ENCODE assay signal across 33 mouse cellular contexts in genomic region chr1:154635766-154636165, GRCm38 (mm10).
DNase-seq lines count a peak whose midpoint lies in the region; ATAC-seq lines count a peak whose summit lies in the region.
"Had no signal": no experiment of that assay in that cellular context is flagged by ENCODE, and none has a peak within 500 bp of the region (broad histone marks: within the 10 kb centered on the region; RNA-seq: fewer than 3 reads in every experiment).

No protein-coding gene starts in this region.

- H3K36me3 ChIP-seq in intestine, embryonic 15.5 days, result no peaks in the 10 kb centered on the region
- H3K36me3 ChIP-seq: embryonic facial prominence, embryonic 12.5 days; forebrain, embryonic 15.5 days; G1E; heart, embryonic 13.5 days; limb, embryonic 10.5 days; limb, embryonic 15.5 days; liver, embryonic 13.5 days had no signal

- WGBS in intestine, embryonic 15.5 days, result 89% methylated on average over 9 of the region's 9 CpGs

- peak; percentile 39 to 67 for DNase-seq in frontal cortex, adult 2 months (ENCODE audit: extremely low spot score in 1 of 2, low spot score in 1 of 2)
- DNase-seq in frontal cortex, postnatal 10 days (ENCODE audit: low spot score in 2 of 2), result no peak
- DNase-seq in left cerebral cortex, adult 18-20 months (ENCODE audit: low spot score in 2 of 2), result peak; percentile 55 to 66
- DNase-seq in left cerebral cortex, postnatal 4 days, result no peak
- DNase-seq in brain, adult 2 months (ENCODE audit: low read depth, low spot score), result peak; percentile 86
- peak; percentile 27 to 58 for DNase-seq in left cerebral cortex, postnatal 14 days (ENCODE audit: low spot score in 2 of 2)
- no peak for DNase-seq in thymus, postnatal 4 days
- DNase-seq: adrenal gland, adult 8-10 months; cerebellum, adult 8-10 months; cerebellum, postnatal 25 days; gastrocnemius, postnatal 25 days; heart, adult 18-20 months; heart, postnatal 10 days; kidney, adult 11 months; kidney, postnatal 25 days; liver, embryonic 13.5 days; lung, adult 18-20 months; lung, postnatal 4 days; midbrain, embryonic 14.5 days; retina, postnatal 1 day; spleen, adult 18-20 months; thymus, adult 18-20 months; thymus, postnatal 25 days had no signal

- no peak for ATAC-seq in intestine, embryonic 15.5 days
- ATAC-seq: forebrain, embryonic 15.5 days; lung, postnatal 0 days had no signal

- no peak overlapping the region for H3K4me2 ChIP-seq in intestine, embryonic 15.5 days (replicated peaks)
- H3K4me2 ChIP-seq: embryonic facial prominence, embryonic 12.5 days; forebrain, embryonic 15.5 days; heart, embryonic 13.5 days; hindbrain, embryonic 14.5 days; limb, embryonic 15.5 days; liver, embryonic 13.5 days; neural tube, embryonic 15.5 days had no signal

- no peaks in the 10 kb centered on the region for H3K27me3 ChIP-seq in intestine, embryonic 15.5 days (replicated peaks)
- H3K27me3 ChIP-seq: embryonic facial prominence, embryonic 12.5 days; forebrain, embryonic 15.5 days; heart, embryonic 13.5 days; liver, embryonic 13.5 days; neural tube, embryonic 15.5 days had no signal

- no peak overlapping the region for H3K4me3 ChIP-seq in intestine, embryonic 15.5 days (replicated peaks)
- H3K4me3 ChIP-seq: embryonic facial prominence, embryonic 12.5 days; forebrain, embryonic 15.5 days; heart, embryonic 13.5 days; limb, embryonic 10.5 days; limb, embryonic 15.5 days; liver, embryonic 13.5 days; neural tube, embryonic 15.5 days had no signal

- no peak overlapping the region for H3K9ac ChIP-seq in intestine, embryonic 15.5 days
- H3K9ac ChIP-seq: embryonic facial prominence, embryonic 12.5 days; forebrain, embryonic 15.5 days; heart, embryonic 13.5 days; hindbrain, embryonic 14.5 days; limb, embryonic 15.5 days; liver, embryonic 13.5 days; neural tube, embryonic 15.5 days had no signal

- H3K27ac ChIP-seq in intestine, embryonic 15.5 days, result no peak overlapping the region
- H3K27ac ChIP-seq: embryonic facial prominence, embryonic 12.5 days; forebrain, embryonic 15.5 days; heart, embryonic 13.5 days; hindbrain, embryonic 14.5 days; limb, embryonic 10.5 days; limb, embryonic 15.5 days; liver, embryonic 13.5 days; neural tube, embryonic 15.5 days had no signal

- no peaks in the 10 kb centered on the region for H3K9me3 ChIP-seq in intestine, embryonic 15.5 days
- H3K9me3 ChIP-seq: embryonic facial prominence, embryonic 12.5 days; forebrain, embryonic 15.5 days; heart, embryonic 13.5 days; limb, embryonic 10.5 days; limb, embryonic 15.5 days; liver, embryonic 13.5 days; neural tube, embryonic 15.5 days had no signal

- intact Hi-C loops in left cerebral cortex, postnatal 4 days (cut with DNase I), result no loop called here
- intact Hi-C loops in left cerebral cortex, postnatal 14 days (cut with DNase I), result no loop called here

- no peaks in the 10 kb centered on the region for H3K4me1 ChIP-seq in intestine, embryonic 15.5 days (replicated peaks)
- H3K4me1 ChIP-seq: embryonic facial prominence, embryonic 12.5 days; heart, embryonic 13.5 days; liver, embryonic 13.5 days had no signal

Comparison
In these comparisons a context has a peak if more than half of its experiments do, and no peak if none do; other contexts are left out.
1. DNase-seq: peak in frontal cortex, adult 2 months (2 of 2), left cerebral cortex, adult 18-20 months (2 of 2), brain, adult 2 months (single experiment) and left cerebral cortex, postnatal 14 days (2 of 2); none in frontal cortex, postnatal 10 days (0 of 2), left cerebral cortex, postnatal 4 days (single experiment) and thymus, postnatal 4 days (single experiment).